Mouse (Mus musculus) lung, embryonic 15.5 days (tissue): ENCODE data around the gene Shc4. TPM values are rescaled to one million over a fixed set of nuclear protein-coding genes. Genes with fewer than 3 reads are reported as not detected.

Experiments
- ATAC-seq: fragments of 200-750 bp; cut with Nextera tagmentation; 2 replicates; pipeline ENCODE4 v1.8.0; 2017; ENCODE audit warnings: moderate number of reproducible peaks, borderline replicate concordance; ENCODE audit not compliant: low FRiP score, low TSS enrichment; ENCODE audit errors: extremely low read depth
- H3K27ac ChIP-seq: fragments of 300-500 bp; sonication (generic); 2 replicates; pipeline ENCODE4 v1.5.1; 2015; ENCODE audit warnings: moderate library complexity, mild to moderate bottlenecking, inconsistent platforms
- H3K27me3 ChIP-seq: fragments of 300-500 bp; sonication (generic); 2 replicates; pipeline ENCODE4 v1.6.1; 2015; ENCODE audit warnings: inconsistent platforms
- H3K36me3 ChIP-seq: fragments of 300-500 bp; sonication (generic); 2 replicates; pipeline ENCODE4 v1.6.1; 2015; ENCODE audit warnings: inconsistent platforms
- H3K4me1 ChIP-seq: fragments of 300-500 bp; sonication (generic); 2 replicates; pipeline ENCODE4 v1.6.1; 2015; ENCODE audit warnings: inconsistent platforms
- H3K4me2 ChIP-seq: fragments of 300-500 bp; sonication (generic); 2 replicates; pipeline ENCODE4 v1.6.1; 2015; ENCODE audit warnings: inconsistent platforms, mild to moderate bottlenecking, moderate library complexity
- H3K4me3 ChIP-seq: fragments of 300-500 bp; sonication (generic); 2 replicates; pipeline ENCODE4 v1.5.1; 2015; ENCODE audit warnings: mild to moderate bottlenecking, inconsistent platforms
- H3K9ac ChIP-seq: fragments of 300-500 bp; sonication (generic); 2 replicates; pipeline ENCODE4 v1.6.1; 2015; ENCODE audit warnings: inconsistent platforms
- H3K9me3 ChIP-seq: fragments of 300-500 bp; sonication (generic); 2 replicates; pipeline ENCODE4 v1.6.1; 2016; ENCODE audit warnings: inconsistent platforms
- WGBS: fragments of 180-500 bp; shearing (Covaris S2); methylation state at CpG from one replicate; pipeline ENCODE4 v1.1.7; 2015; 5-methylcytosine and 5-hydroxymethylcytosine counted together
- polyA plus RNA-seq: library from polyadenylated mRNA; unstranded; fragments of >200 nt; fragmentation: Nextera tagmentation; extraction: Ambion mirVana; gene quantifications from 2 replicates; pipeline ENCODE4 v1.2.1, GENCODE M21; 2015

The Shc4 gene
- 1.2 and 1.3 TPM in 2 replicates for polyA plus RNA-seq

DNA sequence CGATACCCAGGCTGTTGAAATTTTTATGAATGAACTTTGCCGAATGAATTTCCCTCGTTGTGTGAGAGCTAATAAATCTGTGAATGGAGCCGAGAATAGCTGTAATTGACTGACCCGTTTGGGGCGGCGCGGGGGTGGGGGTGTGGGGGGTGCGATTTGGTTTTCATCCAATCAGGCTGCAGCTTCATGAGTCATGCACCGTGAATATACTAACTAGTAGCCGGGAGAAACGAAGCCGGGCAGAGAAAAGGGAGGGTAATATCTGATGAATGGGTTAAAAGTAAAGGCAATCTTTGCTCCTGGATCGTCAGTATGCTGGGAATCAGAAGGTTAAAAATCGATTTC, at the start of gene Shc4:
Gene Shc4 (minus strand): TSS at position 63 of the 345 bp plus-strand sequence.
- Histone ChIP-seq H3K36me3 (no peaks in the 10 kb centered on the region), H3K4me2 (peak within 1 kb of the TSS; percentile 93), H3K4me1 (peaks cover 12% of the 10 kb centered on the region), H3K4me3 (peak within 1 kb of the TSS; percentile 46), H3K9ac (peak within 1 kb of the TSS; percentile 26), H3K27me3 (peaks cover 31% of the 10 kb centered on the region), H3K27ac (no peak within 1 kb of the TSS), H3K9me3 (no peaks in the 10 kb centered on the region)
- peak; percentile 58; the same call in 1 of the 2 replicates for ATAC-seq
- 0% methylated on average over 15 of the region's 15 CpGs for WGBS

DNA sequence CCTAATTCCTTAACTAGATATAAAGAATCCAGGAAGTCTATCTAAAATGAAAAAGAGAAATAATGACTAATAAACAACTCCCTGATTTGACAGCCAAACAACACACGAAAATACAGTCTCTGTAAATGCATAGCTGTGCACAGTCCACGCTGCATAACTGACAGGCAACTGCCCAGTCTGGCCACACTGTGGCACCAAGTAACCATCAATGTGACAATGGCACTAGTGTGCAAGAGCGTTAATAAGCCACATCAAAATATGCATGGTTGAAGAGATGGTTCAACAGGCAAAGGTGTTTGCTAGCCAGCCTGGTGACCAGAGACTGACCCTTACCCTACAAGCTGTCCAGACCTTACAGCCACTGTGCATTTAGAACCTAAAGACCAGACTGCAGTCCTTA, 41.1 kb upstream of the Shc4 start:
- Histone ChIP-seq H3K9ac (no peak overlapping the region), H3K27ac (no peak overlapping the region), H3K4me2 (no peak overlapping the region), H3K4me3 (no peak overlapping the region), H3K27me3 (no peaks in the 10 kb centered on the region), H3K9me3 (no peaks in the 10 kb centered on the region), H3K36me3 (peaks cover 66% of the 10 kb centered on the region), H3K4me1 (no peaks in the 10 kb centered on the region)
- ATAC-seq: no peak
- 82% methylated on average over 3 of the region's 3 CpGs for whole genome bisulfite sequencing

GRCm38 (mm10) chr2:125764531-125764930, 40.6 kb upstream of the Shc4 start:
- no peaks in the 10 kb centered on the region for H3K9me3 ChIP-seq
- no peaks in the 10 kb centered on the region for H3K27me3 ChIP-seq
- WGBS: 81% methylated on average over 5 of the region's 5 CpGs
- H3K4me2 ChIP-seq: no peak overlapping the region
- no peak overlapping the region for H3K9ac ChIP-seq
- no peak overlapping the region for H3K27ac ChIP-seq
- H3K4me1 ChIP-seq: no peaks in the 10 kb centered on the region
- no peak for ATAC-seq
- H3K4me3 ChIP-seq: no peak overlapping the region
- peaks cover 65% of the 10 kb centered on the region for H3K36me3 ChIP-seq

- Histone ChIP-seq H3K36me3 (peaks cover 78% of the 10 kb centered on the region), H3K4me1 (no peaks in the 10 kb centered on the region), H3K27ac (no peak overlapping the region), H3K4me3 (no peak overlapping the region), H3K27me3 (no peaks in the 10 kb centered on the region), H3K9ac (no peak overlapping the region), H3K9me3 (no peaks in the 10 kb centered on the region), H3K4me2 (no peak overlapping the region)
- 95% methylated on average over 2 of the region's 2 CpGs for WGBS
- ATAC-seq: no peak
These were observed 25.4 kb upstream of the Shc4 start for GRCm38 (mm10) chr2:125749330-125749729.

- no peak overlapping the region for H3K9ac ChIP-seq
- H3K27ac ChIP-seq: no peak overlapping the region
- no peaks in the 10 kb centered on the region for H3K9me3 ChIP-seq
- H3K4me2 ChIP-seq: no peak overlapping the region
- WGBS: 76% methylated on average over 6 of the region's 6 CpGs
- no peak overlapping the region for H3K4me3 ChIP-seq
- H3K36me3 ChIP-seq: peaks cover 46% of the 10 kb centered on the region
- ATAC-seq: no peak
- no peaks in the 10 kb centered on the region for H3K4me1 ChIP-seq
- no peaks in the 10 kb centered on the region for H3K27me3 ChIP-seq
These were observed 15.4 kb upstream of the Shc4 start for GRCm38 (mm10) chr2:125739338-125739737.

DNA sequence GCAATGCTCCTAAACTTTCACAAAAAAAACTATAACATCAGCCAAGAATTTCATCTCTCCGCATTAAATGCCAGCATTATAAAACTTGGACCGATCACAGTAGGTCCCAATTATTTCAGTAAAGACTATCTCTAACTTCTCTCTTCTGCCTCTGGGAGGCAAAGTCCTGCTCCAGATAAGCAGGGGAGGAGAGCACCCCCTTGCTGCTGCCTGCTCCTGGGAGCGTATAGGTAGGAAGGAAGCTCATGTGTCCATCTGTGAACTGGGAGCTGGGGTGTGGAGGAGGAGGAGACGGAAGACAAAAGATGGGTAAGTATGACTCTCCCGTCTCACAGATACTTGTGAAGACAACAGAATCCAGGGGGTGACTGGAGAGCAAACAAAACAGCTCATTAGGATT, 14.8 kb upstream of the Shc4 start:
- WGBS: 66% methylated on average over 5 of the region's 5 CpGs
- Histone ChIP-seq H3K4me2 (no peak overlapping the region), H3K4me1 (no peaks in the 10 kb centered on the region), H3K9ac (no peak overlapping the region), H3K36me3 (peaks cover 40% of the 10 kb centered on the region), H3K9me3 (no peaks in the 10 kb centered on the region), H3K4me3 (no peak overlapping the region), H3K27ac (no peak overlapping the region), H3K27me3 (no peaks in the 10 kb centered on the region)
- no peak for ATAC-seq

DNA sequence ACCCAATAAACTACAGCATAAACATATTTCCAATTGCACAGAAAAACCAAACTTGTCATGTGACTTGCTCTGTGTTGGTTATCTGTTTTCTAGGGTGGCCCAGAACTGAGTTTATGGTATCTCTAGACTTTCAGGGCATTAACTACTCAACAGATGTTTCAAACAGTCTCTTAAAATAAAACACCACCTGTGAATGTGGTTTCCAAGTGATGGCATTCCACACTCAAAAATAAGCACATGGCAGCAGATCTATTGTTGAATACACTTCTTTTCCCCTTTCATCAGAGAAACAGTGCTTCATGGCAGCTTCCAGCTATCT, 12.0 kb upstream of the Shc4 start:
- H3K27me3 ChIP-seq: no peaks in the 10 kb centered on the region
- ATAC-seq: no peak
- H3K4me1 ChIP-seq: peaks cover 6% of the 10 kb centered on the region
- H3K4me3 ChIP-seq: no peak overlapping the region
- no peaks in the 10 kb centered on the region for H3K9me3 ChIP-seq
- no peak overlapping the region for H3K27ac ChIP-seq
- peaks cover 20% of the 10 kb centered on the region for H3K36me3 ChIP-seq
- no peak overlapping the region for H3K9ac ChIP-seq
- H3K4me2 ChIP-seq: no peak overlapping the region

- no peak overlapping the region for H3K9ac ChIP-seq
- H3K4me2 ChIP-seq: no peak overlapping the region
- ATAC-seq: no peak
- peaks cover 6% of the 10 kb centered on the region for H3K4me1 ChIP-seq
- no peak overlapping the region for H3K27ac ChIP-seq
- H3K9me3 ChIP-seq: no peaks in the 10 kb centered on the region
- peaks cover 16% of the 10 kb centered on the region for H3K36me3 ChIP-seq
- WGBS: 39% methylated on average over 2 of the region's 2 CpGs
- no peaks in the 10 kb centered on the region for H3K27me3 ChIP-seq
- H3K4me3 ChIP-seq: no peak overlapping the region
These were observed 11.5 kb upstream of the Shc4 start for GRCm38 (mm10) chr2:125735333-125736024.

- Histone ChIP-seq H3K9ac (no peak overlapping the region), H3K4me2 (no peak overlapping the region), H3K4me3 (no peak overlapping the region), H3K27me3 (no peaks in the 10 kb centered on the region), H3K27ac (no peak overlapping the region), H3K36me3 (peaks cover 11% of the 10 kb centered on the region; the same call in 1 of the 2 replicates), H3K4me1 (peaks cover 6% of the 10 kb centered on the region), H3K9me3 (no peaks in the 10 kb centered on the region)
- no peak for ATAC-seq
These were observed 10.8 kb upstream of the Shc4 start for GRCm38 (mm10) chr2:125734741-125735140.

- peak; percentile 91 for ATAC-seq
- Histone ChIP-seq H3K27ac (peak overlapping the region; percentile 40), H3K4me3 (peak overlapping the region; percentile 45), H3K9ac (peak overlapping the region; percentile 63), H3K9me3 (no peaks in the 10 kb centered on the region), H3K4me1 (peaks cover 6% of the 10 kb centered on the region), H3K36me3 (no peaks in the 10 kb centered on the region), H3K27me3 (no peaks in the 10 kb centered on the region), H3K4me2 (peak overlapping the region; percentile 82)
- WGBS: 6% methylated on average over 35 of the region's 35 CpGs
These were observed 8.0 kb upstream of the Shc4 start for GRCm38 (mm10) chr2:125731763-125732560.

DNA sequence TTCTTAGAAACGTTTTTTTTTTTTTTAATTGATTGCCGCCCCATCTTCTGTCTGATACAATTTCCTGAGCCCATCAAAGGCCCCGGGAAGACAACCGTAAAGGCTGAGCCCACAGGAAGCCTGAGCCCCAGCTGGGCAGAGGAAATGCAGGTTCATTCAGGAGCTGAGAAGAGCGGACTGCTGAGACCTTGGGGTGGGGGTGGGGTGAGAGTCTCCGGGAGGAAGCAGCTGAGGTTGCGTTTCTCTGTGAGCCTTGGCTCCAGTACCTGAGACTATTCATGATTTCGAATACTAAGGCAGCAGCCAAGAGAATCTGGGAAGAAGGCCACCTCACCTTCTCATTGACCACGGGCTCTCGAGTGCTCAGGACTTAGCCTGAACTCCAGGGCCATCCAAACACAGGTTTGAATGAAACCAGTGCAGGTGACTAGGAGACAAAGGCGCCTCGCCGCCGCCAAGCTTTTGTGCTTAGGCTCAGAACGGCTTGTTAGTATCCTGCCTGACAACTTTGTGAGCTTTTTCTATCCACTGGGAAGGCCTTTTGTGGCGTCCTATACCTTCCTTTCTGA, 682 bp upstream of the Shc4 start:
- peaks cover 12% of the 10 kb centered on the region for H3K4me1 ChIP-seq
- peaks cover 31% of the 10 kb centered on the region for H3K27me3 ChIP-seq
- H3K9ac ChIP-seq: no peak overlapping the region
- H3K4me3 ChIP-seq: peak overlapping the region; percentile 46
- no peak overlapping the region for H3K27ac ChIP-seq
- no peaks in the 10 kb centered on the region for H3K9me3 ChIP-seq
- ATAC-seq: no peak
- WGBS: 3% methylated on average over 16 of the region's 16 CpGs
- H3K4me2 ChIP-seq: peak overlapping the region; percentile 93
- H3K36me3 ChIP-seq: no peaks in the 10 kb centered on the region

DNA sequence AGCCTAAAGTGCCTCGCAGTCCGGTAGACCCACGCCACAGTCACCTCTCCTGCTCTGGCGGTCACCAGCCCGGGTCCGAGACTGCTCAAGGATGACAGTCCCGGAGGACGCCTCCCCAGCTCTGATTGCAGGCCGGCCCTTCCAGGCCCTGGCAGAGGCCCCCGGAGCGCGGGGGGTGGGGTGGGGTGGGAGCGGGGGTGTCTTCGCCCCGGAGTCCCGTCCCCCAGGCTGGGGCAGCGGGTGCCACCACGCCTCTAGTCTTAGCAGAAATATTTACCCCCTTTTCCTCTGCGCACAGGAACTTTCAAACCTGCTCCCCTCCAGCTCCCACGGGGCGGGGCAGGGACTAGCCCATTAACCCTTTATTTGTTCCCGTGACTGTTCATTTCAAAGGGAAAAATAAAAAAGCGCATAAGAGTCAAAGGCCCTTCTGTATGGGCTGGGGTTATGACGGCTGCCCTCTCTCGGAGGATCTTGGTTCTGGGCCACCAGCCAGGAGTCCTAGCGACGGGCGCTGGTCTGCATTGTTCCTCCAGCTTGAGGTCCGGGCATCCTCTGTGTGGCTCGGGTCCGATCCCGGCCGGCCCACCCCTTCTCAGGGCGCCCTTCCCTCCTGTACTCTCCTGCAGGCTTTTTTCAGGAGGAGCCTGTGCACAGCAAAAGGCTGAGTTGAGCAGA, 401 bp downstream of the Shc4 start:
- Histone ChIP-seq H3K4me1 (peaks cover 12% of the 10 kb centered on the region), H3K36me3 (no peaks in the 10 kb centered on the region), H3K9ac (peak overlapping the region; percentile 26), H3K4me3 (peak overlapping the region; percentile 46), H3K27me3 (peaks cover 31% of the 10 kb centered on the region), H3K27ac (no peak overlapping the region), H3K4me2 (peak overlapping the region; percentile 93), H3K9me3 (no peaks in the 10 kb centered on the region)
- WGBS: under 1% methylated on average over 34 of the region's 34 CpGs
- peak; percentile 83 for ATAC-seq
